Mouse (Mus musculus) stomach, postnatal 0 days (tissue): ENCODE measurements at regions not wholly inside any gene's neighbourhood (a gene's known extent, or its start where the extent isn't known, plus 50 kb on each side); places are given as distances from the start of the nearest gene placed in this dataset.

Experiments used
- CTCF ChIP-seq: IDR thresholded peaks from 2 replicates; pipeline ENCODE4 v1.5.1; 2016; ENCODE audit warnings: antibody characterized with exemption, low read depth, mild to moderate bottlenecking, moderate library complexity
- EP300 ChIP-seq: optimal IDR thresholded peaks from 2 replicates; pipeline ENCODE3; 2016; ENCODE audit warnings: antibody characterized with exemption

DNA sequence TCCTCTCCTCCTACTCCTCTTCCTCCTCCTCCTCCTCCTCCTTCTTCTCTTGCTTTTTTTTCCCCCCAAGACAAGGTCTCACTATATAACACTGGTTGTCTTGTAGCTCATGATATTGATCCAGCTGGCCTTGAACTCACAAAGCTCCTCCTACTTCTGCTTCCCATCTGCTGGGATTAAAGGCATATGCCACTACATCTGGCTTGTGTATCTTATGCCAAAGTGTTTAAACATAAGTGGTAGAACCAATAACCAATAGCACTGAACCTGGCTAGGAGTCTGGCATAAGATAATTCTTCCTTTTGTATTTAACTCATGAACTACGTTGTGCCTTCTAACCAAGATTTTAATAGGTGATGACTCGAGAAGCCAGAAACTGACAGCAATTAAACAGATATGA lies 143.7 kb downstream of the Dusp6 start:
- no peak for TF ChIP-seq CTCF
- no peak for TF ChIP-seq EP300
